Mouse (Mus musculus) embryonic facial prominence, embryonic 13.5 days (tissue): ENCODE data around the gene Metap1. TPM values are rescaled to one million over a fixed set of nuclear protein-coding genes. Genes with fewer than 3 reads are reported as not detected.
A peak's percentile ranks its signal among the peaks of the same experiment; 100 is the strongest.

ENCODE experiments used
- ATAC-seq: fragments of 200-750 bp; cut with Nextera tagmentation; 2 replicates; pipeline ENCODE4 v1.8.0; 2017; ENCODE audit warnings: low read depth; ENCODE audit not compliant: insufficient number of reproducible peaks, insufficient read depth, low FRiP score, low TSS enrichment
- H3K27ac ChIP-seq: fragments of 300-500 bp; sonication (generic); 2 replicates; pipeline ENCODE4 v1.5.1; 2015; ENCODE audit warnings: moderate library complexity, mild to moderate bottlenecking, inconsistent platforms
- H3K27me3 ChIP-seq: fragments of 300-500 bp; sonication (generic); 2 replicates; pipeline ENCODE4 v1.6.1; 2015; ENCODE audit warnings: mild to moderate bottlenecking, inconsistent platforms
- H3K36me3 ChIP-seq: fragments of 300-500 bp; sonication (generic); 2 replicates; pipeline ENCODE4 v1.6.1; 2015; ENCODE audit warnings: mild to moderate bottlenecking, inconsistent platforms
- H3K4me1 ChIP-seq: fragments of 300-500 bp; sonication (generic); 2 replicates; pipeline ENCODE4 v1.6.1; 2015; ENCODE audit warnings: inconsistent platforms
- H3K4me2 ChIP-seq: fragments of 300-500 bp; sonication (generic); 2 replicates; pipeline ENCODE4 v1.6.1; 2015; ENCODE audit warnings: moderate library complexity, mild to moderate bottlenecking, inconsistent platforms
- H3K4me3 ChIP-seq: fragments of 300-500 bp; sonication (generic); 2 replicates; pipeline ENCODE4 v1.5.1; 2015; ENCODE audit warnings: mild to moderate bottlenecking, inconsistent platforms
- H3K9ac ChIP-seq: fragments of 300-500 bp; sonication (generic); 2 replicates; pipeline ENCODE4 v1.6.1; 2015; ENCODE audit warnings: mild to moderate bottlenecking, inconsistent platforms
- H3K9me3 ChIP-seq: fragments of 300-500 bp; sonication (generic); 2 replicates; pipeline ENCODE4 v1.6.1; 2016; ENCODE audit warnings: inconsistent platforms
- WGBS: fragments of 180-500 bp; shearing (Covaris S2); methylation state at CpG from one replicate; pipeline ENCODE4 v1.1.7; 2015; ENCODE audit warnings: mixed read lengths; 5-methylcytosine and 5-hydroxymethylcytosine counted together
- polyA plus RNA-seq: library from polyadenylated mRNA; unstranded; fragments of >200 nt; fragmentation: Nextera tagmentation; extraction: Ambion mirVana; gene quantifications from 2 replicates; pipeline ENCODE4 v1.2.1, GENCODE M21; 2015

Gene Metap1
- polyA plus RNA-seq, 1 experiment from 2014 or later = 38.3 TPM

GRCm38 (mm10) chr3:138464573-138465147 is 24.7 kb downstream of the Metap1 start:
- H3K36me3 ChIP-seq = peaks cover 80% of the 10 kb centered on the region
- H3K4me2 ChIP-seq = no peak overlapping the region
- no peak for ATAC-seq
- WGBS = 69% methylated on average over 16 of the region's 16 CpGs
- no peak overlapping the region for H3K4me3 ChIP-seq
- H3K9ac ChIP-seq = no peak overlapping the region
- H3K9me3 ChIP-seq = no peaks in the 10 kb centered on the region
- H3K4me1 ChIP-seq = no peaks in the 10 kb centered on the region
- no peaks in the 10 kb centered on the region for H3K27me3 ChIP-seq
- H3K27ac ChIP-seq = no peak overlapping the region

- Histone ChIP-seq H3K4me2 (no peak overlapping the region), H3K36me3 (peaks cover 79% of the 10 kb centered on the region), H3K4me3 (no peak overlapping the region), H3K27me3 (no peaks in the 10 kb centered on the region), H3K27ac (no peak overlapping the region), H3K9me3 (no peaks in the 10 kb centered on the region), H3K4me1 (no peaks in the 10 kb centered on the region), H3K9ac (no peak overlapping the region)
- no peak for ATAC-seq
- WGBS = 89% methylated on average over 6 of the region's 6 CpGs
Observed at GRCm38 (mm10) chr3:138463807-138464206, 25.5 kb downstream of the Metap1 start.

- Histone ChIP-seq H3K4me2 (no peak overlapping the region), H3K27me3 (no peaks in the 10 kb centered on the region), H3K9me3 (no peaks in the 10 kb centered on the region), H3K4me3 (no peak overlapping the region), H3K27ac (no peak overlapping the region), H3K36me3 (peaks cover 78% of the 10 kb centered on the region), H3K4me1 (no peaks in the 10 kb centered on the region), H3K9ac (no peak overlapping the region)
- 70% methylated on average over 2 of the region's 2 CpGs for WGBS
- ATAC-seq = no peak
Observed at GRCm38 (mm10) chr3:138463137-138463536, 26.2 kb downstream of the Metap1 start.

GRCm38 (mm10) chr3:138461832-138462231 is 27.5 kb downstream of the Metap1 start:
- Histone ChIP-seq H3K27me3 (no peaks in the 10 kb centered on the region), H3K9me3 (no peaks in the 10 kb centered on the region), H3K36me3 (peaks cover 83% of the 10 kb centered on the region), H3K4me3 (no peak overlapping the region), H3K4me2 (no peak overlapping the region), H3K27ac (no peak overlapping the region), H3K9ac (no peak overlapping the region), H3K4me1 (no peaks in the 10 kb centered on the region)
- no peak for ATAC-seq
- WGBS = 92% methylated on average over 3 of the region's 3 CpGs

- Histone ChIP-seq H3K9ac (no peak overlapping the region), H3K4me1 (no peaks in the 10 kb centered on the region), H3K27ac (no peak overlapping the region), H3K9me3 (no peaks in the 10 kb centered on the region), H3K36me3 (peaks cover 86% of the 10 kb centered on the region), H3K4me3 (no peak overlapping the region), H3K27me3 (no peaks in the 10 kb centered on the region), H3K4me2 (no peak overlapping the region)
- ATAC-seq = no peak
- 83% methylated on average over 13 of the region's 13 CpGs for WGBS
Observed at GRCm38 (mm10) chr3:138460260-138460659, 29.1 kb downstream of the Metap1 start.

GRCm38 (mm10) chr3:138458441-138458840 is 30.9 kb downstream of the Metap1 start:
- H3K9ac ChIP-seq = no peak overlapping the region
- H3K4me2 ChIP-seq = no peak overlapping the region
- H3K27me3 ChIP-seq = no peaks in the 10 kb centered on the region
- peaks cover 85% of the 10 kb centered on the region for H3K36me3 ChIP-seq
- H3K4me3 ChIP-seq = no peak overlapping the region
- no peak for ATAC-seq
- no peaks in the 10 kb centered on the region for H3K9me3 ChIP-seq
- H3K27ac ChIP-seq = no peak overlapping the region
- WGBS = 96% methylated on average over 3 of the region's 3 CpGs
- H3K4me1 ChIP-seq = no peaks in the 10 kb centered on the region

GRCm38 (mm10) chr3:138454711-138455435 is 34.4 kb downstream of the Metap1 start:
- Histone ChIP-seq H3K4me3 (no peak overlapping the region), H3K4me2 (no peak overlapping the region), H3K36me3 (peaks cover 86% of the 10 kb centered on the region), H3K27ac (no peak overlapping the region), H3K4me1 (no peaks in the 10 kb centered on the region), H3K27me3 (no peaks in the 10 kb centered on the region), H3K9ac (no peak overlapping the region), H3K9me3 (no peaks in the 10 kb centered on the region)
- WGBS = 90% methylated on average over 13 of the region's 13 CpGs
- no peak for ATAC-seq

- H3K27ac ChIP-seq = no peak overlapping the region
- H3K9ac ChIP-seq = no peak overlapping the region
- H3K4me3 ChIP-seq = no peak overlapping the region
- no peaks in the 10 kb centered on the region for H3K4me1 ChIP-seq
- no peaks in the 10 kb centered on the region for H3K27me3 ChIP-seq
- peaks cover 86% of the 10 kb centered on the region for H3K36me3 ChIP-seq
- no peak overlapping the region for H3K4me2 ChIP-seq
- no peaks in the 10 kb centered on the region for H3K9me3 ChIP-seq
- 91% methylated on average over 1 of the region's 1 CpGs for WGBS
- ATAC-seq = no peak
Observed at GRCm38 (mm10) chr3:138454234-138454633, 35.1 kb downstream of the Metap1 start.

- Histone ChIP-seq H3K9ac (no peak overlapping the region), H3K27ac (no peak overlapping the region), H3K36me3 (peaks cover 86% of the 10 kb centered on the region), H3K4me2 (no peak overlapping the region), H3K4me1 (no peaks in the 10 kb centered on the region), H3K27me3 (no peaks in the 10 kb centered on the region), H3K4me3 (no peak overlapping the region), H3K9me3 (no peaks in the 10 kb centered on the region)
- ATAC-seq = peak; percentile 44; the same call in 1 of the 2 replicates
- 84% methylated on average over 10 of the region's 10 CpGs for WGBS
Observed at GRCm38 (mm10) chr3:138452169-138452568, 37.1 kb downstream of the Metap1 start.

- ATAC-seq = no peak
- H3K4me1 ChIP-seq = peaks cover 6% of the 10 kb centered on the region
- no peak overlapping the region for H3K4me2 ChIP-seq
- no peak overlapping the region for H3K27ac ChIP-seq
- H3K36me3 ChIP-seq = peaks cover 80% of the 10 kb centered on the region
- no peaks in the 10 kb centered on the region for H3K9me3 ChIP-seq
- WGBS = 74% methylated on average over 12 of the region's 12 CpGs
- H3K9ac ChIP-seq = no peak overlapping the region
- H3K27me3 ChIP-seq = no peaks in the 10 kb centered on the region
- H3K4me3 ChIP-seq = no peak overlapping the region
Observed at GRCm38 (mm10) chr3:138448077-138448860, 41.0 kb downstream of the Metap1 start.

GRCm38 (mm10) chr3:138443465-138443771 is 45.9 kb downstream of the Metap1 start:
- ATAC-seq = no peak
- peak overlapping the region; percentile 92 for H3K27ac ChIP-seq
- no peaks in the 10 kb centered on the region for H3K27me3 ChIP-seq
- H3K9me3 ChIP-seq = no peaks in the 10 kb centered on the region
- H3K4me2 ChIP-seq = peak overlapping the region; percentile 77
- H3K9ac ChIP-seq = peak overlapping the region; percentile 94
- WGBS = 5% methylated on average over 9 of the region's 9 CpGs
- peak overlapping the region; percentile 85 for H3K4me3 ChIP-seq
- H3K36me3 ChIP-seq = peaks cover 36% of the 10 kb centered on the region
- H3K4me1 ChIP-seq = peaks cover 6% of the 10 kb centered on the region
